Mouse (Mus musculus) heart, postnatal 4 days (tissue): ENCODE measurements at regions not wholly inside any gene's neighbourhood (a gene's known extent, or its start where the extent isn't known, plus 50 kb on each side); places are given as distances from the start of the nearest gene placed in this dataset.

Source experiments
- DNase-seq: peaks from one replicate; pipeline ENCODE4 v3.0.0; 2021

DNA sequence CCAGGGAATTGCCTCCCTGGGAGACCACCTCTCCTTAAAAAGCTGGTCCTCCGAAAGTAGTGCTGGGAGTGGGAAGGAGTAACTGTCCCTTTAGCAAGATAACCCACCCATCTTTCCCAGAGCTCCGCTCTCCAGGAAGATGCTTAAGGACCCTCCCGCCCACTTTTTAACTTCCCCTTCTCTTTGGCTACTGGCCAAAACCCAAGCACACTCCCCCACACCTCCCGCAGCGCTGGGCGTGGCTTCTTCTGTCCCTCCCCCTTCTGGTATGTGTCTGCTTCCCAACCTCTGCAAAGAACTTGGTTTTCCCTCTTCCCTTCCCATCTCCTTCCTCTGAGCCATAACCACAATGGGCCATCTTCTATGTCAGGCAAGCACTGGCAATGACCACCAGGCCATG is 85.4 kb downstream of the Rpap3 start:
- no peak for DNase-seq

DNA sequence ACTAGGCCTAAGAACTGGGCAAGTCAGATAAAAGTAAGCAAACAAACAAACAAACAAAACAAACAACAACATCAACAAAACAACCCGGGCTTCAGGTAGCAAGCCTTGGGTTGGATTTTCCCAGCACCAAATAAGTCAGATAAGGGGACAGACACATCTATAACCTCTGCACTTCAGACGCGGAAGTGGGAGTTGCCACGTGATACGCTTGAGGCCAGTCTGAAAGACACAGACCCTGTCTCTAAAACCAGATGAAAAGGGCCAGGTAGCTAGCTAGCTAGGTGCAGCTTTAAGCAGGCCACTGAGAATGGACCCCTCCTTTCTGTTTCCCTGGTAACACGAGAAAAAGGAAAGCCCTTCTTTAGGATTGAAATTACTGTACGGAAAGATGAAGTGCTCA is 85.9 kb downstream of the Rpap3 start:
- no peak for DNase-seq

DNA sequence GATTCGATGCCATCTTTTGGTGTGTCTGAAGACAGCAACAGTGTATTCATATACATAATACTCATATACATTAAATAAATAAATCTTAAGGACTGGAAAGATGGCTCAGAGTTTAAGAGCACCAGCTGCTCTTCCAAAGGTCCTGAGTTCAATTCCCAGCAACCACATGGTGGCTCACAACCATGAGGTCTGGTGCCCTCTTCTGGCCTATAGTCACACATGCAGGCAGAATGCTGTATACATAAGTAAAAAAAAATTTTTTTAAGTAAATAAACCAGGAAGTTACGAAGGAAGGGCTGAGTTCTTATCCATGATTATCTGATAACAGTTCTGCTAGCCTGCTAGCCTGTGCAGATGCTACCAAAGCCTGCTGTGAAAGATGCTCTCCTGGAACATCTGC is 93.3 kb downstream of the Rpap3 start:
- no peak for DNase-seq

DNA sequence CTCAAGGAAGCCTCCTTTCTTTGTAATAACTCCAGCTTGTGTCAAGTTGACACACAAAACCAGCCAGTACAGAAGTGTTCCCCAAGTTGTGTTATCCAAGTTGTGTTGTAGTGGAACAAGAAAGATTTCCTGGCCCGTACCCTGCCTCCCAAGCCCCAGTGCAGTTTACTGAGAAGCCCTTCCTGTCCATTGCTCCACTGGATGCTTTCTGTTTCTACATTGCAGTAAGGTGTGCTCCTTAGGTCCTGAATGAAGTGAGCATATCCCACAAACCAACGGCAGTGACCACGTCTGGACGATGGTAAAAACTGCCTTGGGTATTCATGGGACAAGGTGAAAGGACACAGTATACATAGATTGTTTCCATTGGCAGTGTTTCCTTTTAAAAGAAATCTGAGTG is 94.9 kb downstream of the Rpap3 start:
- DNase-seq: no peak

DNA sequence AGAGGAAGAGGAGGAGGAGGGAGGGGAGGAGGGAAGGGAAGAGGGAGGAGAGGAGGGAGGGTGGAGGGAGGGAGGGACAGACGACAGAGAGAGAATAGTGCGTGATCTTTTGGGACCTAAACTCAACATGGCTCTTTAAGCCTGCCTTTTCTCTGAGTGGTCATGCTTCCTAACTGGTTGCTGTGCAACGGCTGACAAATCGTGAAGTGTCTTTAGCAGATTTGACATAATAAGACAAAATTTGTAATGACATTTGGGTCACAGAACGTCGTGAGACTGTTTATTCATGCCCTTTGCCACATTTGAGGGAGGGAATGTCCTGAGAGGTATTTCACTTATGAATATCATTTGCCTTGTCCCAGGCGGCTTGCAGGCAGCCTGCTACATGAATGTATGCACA is 96.1 kb downstream of the Rpap3 start:
- no peak for DNase-seq

DNA sequence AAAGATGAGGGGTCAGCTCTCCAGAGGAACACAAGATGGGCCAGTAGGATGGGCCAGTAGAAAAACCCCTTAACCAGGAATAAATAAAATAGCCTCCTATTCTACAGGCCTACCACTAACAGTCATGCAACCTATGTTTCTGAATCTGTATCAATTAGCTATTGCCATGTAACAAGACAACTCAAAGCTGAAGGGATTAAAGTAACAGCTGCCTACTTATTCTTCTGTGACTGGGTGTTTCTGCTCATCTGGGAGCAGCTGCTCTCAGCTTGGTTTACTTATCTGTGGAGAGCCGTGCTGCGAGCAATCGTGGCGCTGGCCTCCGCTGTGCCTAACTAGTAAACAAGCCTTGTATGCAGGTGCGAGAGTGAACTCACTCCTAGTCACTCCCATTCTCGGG is 97.0 kb downstream of the Rpap3 start:
- no peak for DNase-seq

DNA sequence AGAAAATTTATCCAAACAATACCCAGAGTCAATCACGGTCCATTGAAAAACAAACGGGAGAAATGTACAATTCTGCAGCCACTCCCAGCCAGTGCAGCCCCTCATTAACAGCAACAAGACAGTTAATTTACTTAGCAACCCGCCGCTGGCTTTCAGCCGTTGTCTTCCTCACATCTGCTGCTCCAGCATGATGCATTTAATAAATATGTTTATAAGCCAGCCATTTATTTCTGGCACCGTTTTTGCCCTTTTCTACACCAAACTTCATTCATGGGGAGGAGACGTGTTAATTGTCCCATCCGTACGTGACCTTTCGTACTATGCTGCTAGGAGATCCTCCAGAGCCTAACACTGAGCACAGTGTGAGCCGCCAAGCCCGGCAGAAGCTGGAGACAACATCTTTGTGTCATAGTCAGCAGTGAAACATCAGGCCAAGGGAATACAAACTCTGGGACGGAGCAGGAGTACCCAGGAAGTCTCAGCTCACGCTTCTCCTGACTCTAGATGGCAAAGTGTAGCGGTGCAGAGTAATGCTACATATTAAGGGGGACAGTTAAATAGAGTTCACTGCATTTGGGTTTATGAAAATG is 97.9 kb downstream of the Rpap3 start:
- no peak for DNase-seq

DNA sequence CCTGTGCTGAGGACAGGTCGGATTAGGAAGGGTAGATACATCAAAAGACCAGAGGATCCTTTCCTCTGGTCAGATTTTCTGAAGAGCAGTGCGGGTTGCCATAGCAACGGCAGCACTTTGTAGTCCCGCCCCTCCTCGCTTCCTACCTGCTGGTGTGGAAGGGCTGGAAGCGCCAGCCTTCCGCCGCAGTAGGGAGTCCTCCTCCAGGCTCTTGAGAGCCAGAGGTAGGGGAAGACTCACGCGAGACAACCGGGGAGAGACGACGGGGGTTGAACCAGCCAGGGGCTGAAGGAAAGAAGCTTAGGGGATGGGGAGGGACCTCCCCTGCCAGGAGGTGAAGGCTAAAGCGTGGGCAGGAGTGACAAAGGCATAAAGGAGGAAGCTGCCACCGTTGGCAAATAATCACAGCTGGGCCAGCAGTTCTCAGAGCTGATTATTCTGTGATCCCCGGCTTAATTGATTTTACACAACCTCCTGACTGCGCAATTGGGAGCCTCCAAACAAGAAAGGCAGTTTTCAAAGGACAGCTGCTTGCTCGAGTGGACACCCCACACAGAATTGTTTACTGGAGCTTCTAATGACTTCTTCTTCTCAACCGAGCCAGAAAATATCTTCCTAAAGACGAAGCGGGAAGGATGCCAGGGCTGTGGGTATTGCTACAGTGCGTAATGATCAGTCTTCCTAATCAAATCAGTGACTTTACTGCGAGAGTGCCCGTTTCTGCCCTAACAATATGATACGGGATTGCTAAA is 98.8 kb downstream of the Rpap3 start:
- peak; percentile 16 for DNase-seq

DNA sequence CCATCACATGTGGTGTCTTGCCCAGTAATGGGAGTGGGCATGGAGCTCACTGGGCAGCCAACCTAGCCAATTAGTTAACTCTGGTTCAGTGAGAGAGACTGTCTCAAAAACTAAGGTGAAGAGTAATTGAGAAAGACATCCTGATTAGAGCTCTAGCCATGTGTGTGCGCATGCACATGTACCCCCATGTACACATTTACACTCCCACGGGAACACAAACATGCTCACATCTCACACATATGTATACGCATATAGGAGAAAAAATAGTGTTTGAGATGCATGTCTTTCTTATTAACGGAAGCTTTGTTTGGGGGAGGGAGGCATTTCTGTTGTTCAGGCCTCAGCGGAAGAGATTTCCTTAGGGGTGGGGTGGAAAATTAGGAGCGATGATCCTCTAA is 99.4 kb downstream of the Rpap3 start:
- no peak for DNase-seq

DNA sequence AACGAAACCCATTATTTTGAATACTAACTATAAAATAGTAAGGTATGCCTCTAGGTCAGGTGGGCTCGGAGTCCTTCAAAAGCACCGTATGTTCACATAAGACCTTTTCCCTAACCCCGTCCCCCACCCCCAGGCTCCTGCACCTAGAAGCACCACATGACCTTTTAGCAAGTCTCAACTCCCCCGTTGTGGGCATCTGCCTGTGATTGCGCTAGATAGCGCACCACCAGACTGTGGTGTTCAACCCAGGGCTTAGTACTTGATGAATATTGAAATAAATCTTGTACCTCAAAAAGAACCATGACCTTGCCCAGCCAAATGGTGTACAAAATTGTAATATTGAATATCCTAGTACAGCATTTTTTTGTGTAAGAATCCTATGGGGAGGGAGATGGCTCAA is 99.8 kb downstream of the Rpap3 start:
- DNase-seq: no peak

DNA sequence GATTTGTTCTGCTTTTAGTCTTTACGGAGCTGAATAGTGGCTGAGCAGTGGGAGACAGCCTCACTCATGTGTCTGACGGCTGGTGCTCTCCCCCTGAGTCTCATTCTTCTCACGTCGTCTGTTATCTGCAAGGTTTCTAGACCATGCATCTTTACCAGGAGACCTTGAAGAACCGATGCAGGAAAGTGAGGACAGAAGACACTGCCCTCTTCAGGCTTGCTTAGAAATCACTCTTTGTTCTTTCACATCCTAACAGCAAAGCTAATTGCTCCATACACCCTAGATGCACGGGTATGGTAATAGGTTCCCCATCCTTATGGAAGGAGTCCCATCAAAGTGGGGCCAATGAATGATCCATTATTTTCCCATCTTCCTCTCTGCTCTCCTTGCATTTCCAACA is 102.1 kb downstream of the Rpap3 start:
- no peak for DNase-seq

DNA sequence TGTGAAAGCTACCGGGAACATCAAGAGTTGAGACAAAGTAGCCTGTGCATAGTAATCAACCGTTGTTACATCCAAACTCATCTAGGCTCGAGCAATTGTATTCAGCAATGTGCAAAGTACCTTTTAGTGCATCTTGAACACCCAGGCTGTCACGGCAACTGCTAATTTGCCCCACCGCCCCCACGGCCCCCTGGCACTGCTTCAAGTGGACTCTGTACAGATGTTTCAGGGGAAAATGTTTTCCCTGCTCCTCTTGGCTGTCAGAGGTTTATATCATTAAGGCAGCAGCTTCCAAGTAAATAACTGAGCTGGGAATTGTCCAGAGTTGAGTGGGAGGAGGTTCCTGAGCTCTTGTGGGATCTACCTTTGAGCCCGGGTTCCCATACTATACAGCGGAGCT is 107.4 kb downstream of the Rpap3 start:
- no peak for DNase-seq

DNA sequence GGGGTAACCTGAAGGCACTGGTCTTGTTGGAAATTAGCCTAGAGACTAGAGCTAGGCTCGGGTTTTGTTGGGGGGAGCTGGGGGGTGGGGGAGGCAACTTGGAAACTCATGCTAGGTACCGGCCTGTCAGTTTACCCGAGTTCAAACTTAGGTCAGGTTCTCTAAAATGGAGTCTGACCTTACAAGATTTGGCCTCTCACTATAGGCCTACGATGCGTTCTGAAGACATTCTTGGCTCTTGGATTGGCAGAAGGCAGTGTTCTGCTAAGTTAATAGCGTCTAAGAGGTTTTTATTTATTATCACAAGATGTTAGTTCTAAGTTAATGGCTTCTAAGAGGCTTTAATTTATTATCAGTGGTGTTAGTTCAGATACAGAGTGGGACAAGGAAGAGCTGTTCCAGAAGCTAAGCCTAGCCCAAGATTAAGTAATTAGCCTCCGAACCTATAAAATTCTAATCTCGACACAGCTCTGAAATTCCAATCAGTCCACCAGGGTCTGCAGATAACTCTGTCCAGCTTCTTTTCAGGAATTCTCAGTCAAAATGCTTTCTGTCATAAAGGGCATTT is 109.0 kb downstream of the Rpap3 start:
- DNase-seq: no peak

DNA sequence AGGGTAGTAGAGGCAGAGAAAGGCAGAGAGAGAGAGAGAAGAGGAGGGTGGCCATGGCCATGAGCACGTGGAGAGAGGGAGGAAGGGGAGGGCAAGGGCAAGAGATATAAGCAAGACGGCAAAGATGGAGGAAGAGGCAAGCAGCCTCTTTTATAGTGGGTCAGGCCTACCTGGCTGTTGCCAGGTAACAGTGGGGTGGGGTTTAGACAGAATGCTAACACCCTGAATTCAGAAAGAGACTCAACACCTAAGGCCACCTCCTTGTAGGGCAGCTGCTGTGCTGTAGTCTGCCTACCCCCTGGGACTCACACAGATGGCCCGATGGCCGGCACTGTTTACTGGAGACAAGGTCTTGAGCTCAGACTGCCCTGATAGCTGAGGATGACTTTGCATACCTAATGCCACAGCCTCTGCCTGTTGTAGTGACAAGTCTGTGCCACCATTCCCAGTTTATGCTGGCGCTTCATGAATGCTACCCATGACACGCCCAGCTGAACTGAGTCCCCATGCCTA is 110.3 kb downstream of the Rpap3 start:
- DNase-seq: no peak

DNA sequence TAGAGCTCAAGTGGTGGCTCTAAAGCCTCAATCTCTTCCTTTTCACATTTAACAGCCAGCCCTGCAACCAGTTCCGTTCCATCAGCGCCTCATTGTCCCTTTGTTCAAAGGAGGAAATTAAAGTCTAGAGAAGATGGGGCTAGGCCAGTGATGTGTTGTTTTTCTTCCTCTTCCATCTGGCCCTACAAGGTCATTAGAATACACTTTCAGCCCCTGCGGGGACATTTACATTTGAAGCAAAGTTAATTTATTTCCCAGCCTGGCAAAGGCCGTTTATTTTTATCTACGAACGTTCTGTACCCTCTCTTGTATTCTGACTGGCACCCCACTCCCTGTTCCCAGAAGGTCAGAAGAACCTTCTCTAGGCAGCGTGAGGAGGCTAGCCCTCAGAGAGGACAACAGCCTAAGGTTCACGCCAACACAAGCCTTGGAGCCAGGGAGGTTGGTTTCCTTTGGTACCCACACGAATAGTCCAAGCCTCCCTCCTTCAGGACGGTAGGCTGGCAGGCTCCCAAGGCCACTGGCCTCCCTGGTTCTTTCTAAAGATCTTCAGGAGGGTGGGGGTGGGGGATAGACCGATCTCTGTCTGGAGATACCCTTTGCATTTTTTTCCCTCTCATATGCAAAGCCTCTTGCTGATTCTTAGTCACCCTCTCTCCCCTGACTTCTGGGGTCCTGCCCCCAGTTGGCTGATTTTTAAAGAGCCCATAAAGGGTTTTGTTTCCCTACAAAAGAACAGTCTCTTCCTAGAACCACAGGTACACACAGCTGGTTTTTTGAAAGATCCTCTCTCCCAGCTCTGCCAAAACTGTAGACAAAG is 111.6 kb downstream of the Rpap3 start:
- DNase-seq: no peak

DNA sequence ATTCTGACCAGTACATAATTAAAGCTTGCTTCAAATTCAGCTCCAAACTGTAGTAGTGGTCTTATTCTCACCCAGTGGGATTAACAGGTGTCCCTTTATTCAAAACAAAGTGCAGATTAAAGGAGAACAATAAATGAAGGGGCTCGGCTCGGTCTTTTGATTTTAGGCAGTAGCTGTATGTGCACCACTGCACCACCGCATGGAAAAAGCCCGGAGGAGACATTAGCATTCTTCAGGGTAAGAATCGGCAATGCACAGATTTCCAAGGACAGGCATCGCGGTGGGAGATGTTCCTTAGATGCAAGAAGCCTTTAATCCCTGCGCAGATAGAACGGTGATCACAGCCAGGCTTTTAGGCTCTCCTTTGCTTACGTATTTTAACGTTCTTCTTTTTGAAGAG is 112.8 kb downstream of the Rpap3 start:
- DNase-seq: no peak

DNA sequence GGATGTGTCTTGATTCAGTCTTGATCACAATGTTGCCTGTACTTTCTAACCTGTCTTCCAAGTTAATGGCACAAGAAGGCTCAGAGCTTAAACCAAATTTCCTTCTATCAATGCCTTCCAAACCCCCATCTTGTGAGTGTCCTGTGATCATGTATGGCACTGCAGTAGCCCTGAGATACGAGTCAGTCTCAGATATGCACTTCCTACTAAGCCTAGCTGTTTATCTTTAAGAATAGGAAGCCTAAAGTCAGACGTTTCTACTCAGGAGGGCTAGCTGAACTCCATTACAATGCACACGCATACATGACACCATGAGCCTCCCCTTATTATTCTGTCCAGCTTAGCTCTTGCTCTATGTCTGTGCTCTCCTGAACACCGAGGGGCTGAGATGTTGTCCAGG is 114.2 kb downstream of the Rpap3 start:
- no peak for DNase-seq

DNA sequence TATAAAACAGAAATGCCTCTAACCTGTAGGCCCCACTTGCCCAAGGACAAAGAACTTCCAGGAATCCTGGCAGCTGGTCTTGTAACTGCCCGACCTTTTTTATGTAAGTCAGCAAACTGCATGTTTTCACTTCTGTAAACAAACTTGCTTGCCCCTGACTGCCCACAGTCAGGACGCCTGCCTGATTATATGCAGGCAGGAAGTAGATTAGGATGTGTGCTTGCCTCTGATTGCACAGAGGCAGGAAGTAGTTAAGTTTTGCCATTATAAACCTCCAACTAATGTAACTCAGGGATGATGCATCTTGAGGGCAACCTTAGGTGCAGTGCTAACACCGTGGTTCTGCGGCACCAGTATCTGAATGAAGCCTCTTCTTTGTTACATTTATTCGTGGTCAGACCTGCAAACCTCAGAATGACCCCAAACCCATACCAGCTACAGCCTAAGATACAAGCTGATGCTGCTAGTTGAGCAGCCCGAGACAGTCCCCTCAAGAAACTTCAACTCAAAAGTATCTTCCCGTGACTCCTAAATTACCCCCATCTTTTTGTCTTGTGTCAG is 114.8 kb downstream of the Rpap3 start:
- no peak for DNase-seq

DNA sequence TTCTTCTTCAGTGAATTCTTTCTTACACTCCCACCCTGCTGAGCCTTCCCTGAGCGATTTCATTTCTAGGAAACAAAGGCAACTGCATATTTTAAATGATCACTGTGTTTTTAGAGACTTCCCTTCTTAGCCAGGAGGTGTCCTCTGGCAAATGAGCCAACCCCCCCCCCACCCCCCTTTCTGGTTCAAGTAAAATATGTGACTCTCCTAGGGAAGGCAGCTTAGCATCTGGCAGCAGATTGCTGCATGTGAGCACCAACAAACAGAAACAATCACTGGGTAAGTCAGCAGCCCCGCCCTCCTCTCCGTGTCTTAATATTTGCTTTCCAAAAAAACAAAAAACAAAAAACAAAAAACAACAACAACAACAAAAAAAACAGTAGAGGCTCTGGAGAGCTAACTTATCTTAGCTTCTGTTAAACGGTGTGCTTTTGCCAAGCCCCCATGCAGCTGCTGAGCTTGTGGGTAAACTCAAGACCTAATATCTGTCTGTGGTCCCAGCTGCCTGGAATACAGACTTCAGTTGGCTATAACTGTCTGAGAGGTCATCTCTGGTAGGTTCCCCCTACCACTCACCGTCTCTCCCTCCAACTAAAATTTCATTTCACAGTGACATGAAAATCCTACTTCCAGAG is 117.9 kb downstream of the Rpap3 start:
- DNase-seq: no peak

DNA sequence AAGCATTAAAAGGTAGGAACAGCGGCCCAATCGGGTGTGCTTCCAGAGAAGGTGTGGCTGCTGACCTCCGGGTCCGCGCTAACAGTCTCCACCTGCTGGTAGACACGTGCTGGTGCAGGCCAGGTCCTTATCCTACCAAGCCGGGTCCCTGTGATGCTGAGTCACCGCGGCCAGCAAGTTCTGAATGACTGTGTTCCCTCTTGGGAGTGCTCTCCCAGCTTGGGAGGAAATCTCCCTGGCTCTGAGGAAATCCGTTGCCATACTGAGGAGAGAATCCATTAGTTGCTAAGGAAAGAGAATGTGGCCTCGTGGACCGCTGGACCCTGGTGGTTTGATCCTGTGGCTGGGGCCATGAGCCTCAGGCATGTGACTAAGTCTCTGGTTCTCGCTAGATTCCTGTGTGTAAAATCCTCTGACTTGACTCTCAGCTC is 123.9 kb downstream of the Rpap3 start:
- DNase-seq: peak; percentile 94

DNA sequence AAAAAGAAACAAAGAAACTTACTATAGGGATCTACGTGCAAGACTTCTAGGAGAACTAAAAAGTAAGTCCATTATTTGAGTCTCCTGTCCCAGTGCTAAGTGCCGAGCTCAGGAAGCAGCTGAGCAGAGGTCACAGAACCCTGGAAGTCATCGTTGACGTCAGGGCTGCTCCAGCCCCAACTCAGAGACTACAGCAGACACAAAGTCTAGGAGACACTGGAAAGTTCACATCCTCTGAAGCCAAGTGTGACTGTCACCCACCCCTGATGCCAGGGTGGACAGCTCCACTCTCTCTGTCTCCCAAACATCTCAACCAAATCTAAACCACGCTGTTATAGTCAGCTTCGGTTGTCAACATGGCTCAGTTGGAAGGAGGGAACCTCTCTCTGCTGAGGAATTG is 124.9 kb downstream of the Rpap3 start:
- DNase-seq: peak; percentile 14

DNA sequence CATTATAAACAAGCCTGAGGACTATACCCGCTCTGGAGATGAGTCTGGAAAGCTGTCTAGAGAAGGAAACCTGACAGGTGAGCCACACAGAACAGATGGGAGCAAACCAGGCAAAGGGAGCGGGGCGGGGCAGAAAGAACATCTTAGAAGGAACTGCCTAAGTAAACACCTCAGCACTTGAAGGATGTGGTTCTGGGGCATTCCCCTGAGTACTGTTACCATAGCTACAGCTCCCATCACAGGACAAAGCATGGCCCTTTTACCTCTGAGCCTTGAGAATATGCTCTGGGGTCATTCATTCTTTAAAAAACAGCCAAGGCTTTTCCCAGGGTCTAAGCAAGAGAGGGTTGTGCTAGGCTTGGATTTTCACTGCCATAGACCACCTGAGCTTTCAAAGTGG is 127.6 kb downstream of the Rpap3 start:
- no peak for DNase-seq
